In genomic region chr4:148870496-148870895, GRCm38 (mm10) we compare ENCODE assay signal across 27 mouse cellular contexts.
A peak's percentile ranks its signal among the peaks of the same experiment; 100 is the strongest.
DNase-seq lines count a peak whose midpoint lies in the region; ATAC-seq and TF ChIP-seq lines count a peak whose summit lies in the region.
"Had no signal": no experiment of that assay in that cellular context is flagged by ENCODE, and none has a peak within 500 bp of the region (broad histone marks: within the 10 kb centered on the region; RNA-seq: fewer than 3 reads in every experiment).

No protein-coding gene starts in this region.

- no peak overlapping the region for H3K4me2 ChIP-seq in heart, embryonic 15.5 days
- no peak overlapping the region for H3K4me2 ChIP-seq in liver, postnatal 0 days (ENCODE audit: low read depth, low read length)
- H3K4me2 ChIP-seq: embryonic facial prominence, embryonic 15.5 days; forebrain, embryonic 13.5 days; heart, embryonic 11.5 days; hindbrain, embryonic 14.5 days had no signal

- no peaks in the 10 kb centered on the region for H3K36me3 ChIP-seq in heart, embryonic 15.5 days
- H3K36me3 ChIP-seq in liver, postnatal 0 days (replicated peaks; ENCODE audit: insufficient read depth, low read length) = no peaks in the 10 kb centered on the region
- H3K36me3 ChIP-seq: embryonic facial prominence, embryonic 12.5 days; embryonic facial prominence, embryonic 15.5 days had no signal

- no peak for TF ChIP-seq EP300 in liver, postnatal 0 days (IDR thresholded peaks at IDR 0.05; ENCODE audit: low read depth)

- no peak for DNase-seq in heart, adult 8-10 months (ENCODE audit: low spot score)
- DNase-seq in 3T3-L1 (ENCODE audit: low read depth, low spot score) (peak; percentile 77), NIH3T3 (ENCODE audit: low read depth) (peak; percentile 41)
- no peak for DNase-seq in liver, postnatal 0 days
- no peak for DNase-seq in adrenal gland, adult (ENCODE audit: inconsistent age in 2 of 2, low spot score in 1 of 2)
- DNase-seq: adrenal gland, postnatal 10 days; adrenal gland, postnatal 36 days; cerebellum, adult 2 months; cerebellum, adult 9-11 months; cerebellum, postnatal 25 days; gastrocnemius, postnatal 25 days; heart, adult 18-20 months; heart, postnatal 14 days; heart, postnatal 4 days; kidney, adult 18-20 months had no signal

- peaks cover 70% of the 10 kb centered on the region for H3K4me1 ChIP-seq in heart, embryonic 15.5 days (replicated peaks)
- H3K4me1 ChIP-seq in liver, postnatal 0 days (ENCODE audit: insufficient read depth) = no peaks in the 10 kb centered on the region

- H3K4me3 ChIP-seq in heart, embryonic 15.5 days = no peak overlapping the region
- H3K4me3 ChIP-seq in liver, postnatal 0 days (ENCODE audit: low read depth, low read length) = no peak overlapping the region
- H3K4me3 ChIP-seq: embryonic facial prominence, embryonic 12.5 days; embryonic facial prominence, embryonic 15.5 days; forebrain, embryonic 13.5 days had no signal

- no peak overlapping the region for H3K9ac ChIP-seq in heart, embryonic 15.5 days
- H3K9ac ChIP-seq in liver, postnatal 0 days (replicated peaks) = no peak overlapping the region
- H3K9ac ChIP-seq: embryonic facial prominence, embryonic 12.5 days; embryonic facial prominence, embryonic 15.5 days; forebrain, embryonic 13.5 days; hindbrain, embryonic 14.5 days had no signal

- no peak for TF ChIP-seq CTCF in liver, postnatal 0 days (IDR thresholded peaks at IDR 0.05; ENCODE audit: low read depth)

- ATAC-seq in heart, embryonic 15.5 days (replicated peaks; ENCODE audit: insufficient number of reproducible peaks, insufficient read depth, low FRiP score, low read depth) = no peak
- no peak for ATAC-seq in liver, postnatal 0 days
- ATAC-seq: activated CD4-positive, CD25-positive, alpha-beta regulatory T cell, adult 4 months; CD4-positive, CD25-positive, alpha-beta regulatory T cell, adult 4 months; forebrain, embryonic 13.5 days; forebrain, embryonic 16.5 days; hindbrain, postnatal 0 days; inflammation-experienced regulatory T-cells, adult 6 months; intestine, embryonic 16.5 days had no signal

- WGBS in heart, embryonic 15.5 days = 91% methylated on average over 4 of the region's 4 CpGs
- WGBS in liver, postnatal 0 days (ENCODE audit: insufficient replicate concordance) = 90% methylated on average over 4 of the region's 4 CpGs

- H3K27me3 ChIP-seq in heart, embryonic 15.5 days = no peaks in the 10 kb centered on the region
- 0 out of 2 replicates have a peak, but pooled peaks cover 6% of the 10 kb centered on the region for H3K27me3 ChIP-seq in liver, postnatal 0 days (ENCODE audit: insufficient read depth, low read length)

- H3K27ac ChIP-seq in heart, embryonic 15.5 days = peak overlapping the region; percentile 81; the same call in 1 of the 2 replicates
- no peak overlapping the region for H3K27ac ChIP-seq in liver, postnatal 0 days (ENCODE audit: low read depth)
- H3K27ac ChIP-seq: embryonic facial prominence, embryonic 12.5 days; embryonic facial prominence, embryonic 15.5 days; forebrain, embryonic 13.5 days; hindbrain, embryonic 14.5 days; hindbrain, postnatal 0 days had no signal

- no peaks in the 10 kb centered on the region for H3K9me3 ChIP-seq in heart, embryonic 15.5 days (replicated peaks)
- H3K9me3 ChIP-seq in liver, postnatal 0 days (ENCODE audit: low read length) = no peaks in the 10 kb centered on the region
- H3K9me3 ChIP-seq: embryonic facial prominence, embryonic 12.5 days; embryonic facial prominence, embryonic 15.5 days; forebrain, embryonic 13.5 days had no signal

Comparison
In these comparisons a context has a peak if more than half of its experiments do, and no peak if none do; other contexts are left out.
1. DNase-seq: peak in 3T3-L1 (single experiment) and NIH3T3 (single experiment); none in heart, adult 8-10 months (single experiment), liver, postnatal 0 days (single experiment) and adrenal gland, adult (0 of 2).